7 mouse cellular contexts compared by ENCODE assay signal in the genomic region with DNA sequence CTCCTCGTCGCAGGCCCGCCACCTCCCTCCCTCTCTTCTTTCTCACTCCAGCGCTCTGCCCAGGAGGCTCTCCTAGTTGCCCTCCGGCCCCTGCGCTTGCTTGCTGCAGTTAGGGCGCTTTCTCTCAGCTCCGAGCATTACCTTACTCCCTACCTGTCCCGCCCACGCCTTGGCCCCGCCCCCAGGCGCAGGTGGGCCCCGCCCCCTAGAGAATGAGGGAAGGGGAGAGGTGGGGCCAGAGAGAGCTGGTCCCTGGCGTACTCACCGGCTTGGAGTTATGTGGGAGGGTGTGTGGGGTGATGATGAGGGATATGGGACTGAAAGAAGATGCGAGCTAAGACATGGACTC. TPM values are rescaled to one million over a fixed set of nuclear protein-coding genes. Genes with fewer than 3 reads are reported as not detected.
DNase-seq lines count a peak whose midpoint lies in the region; ATAC-seq and TF ChIP-seq lines count a peak whose summit lies in the region.

No protein-coding gene starts in this region.

- peak overlapping the region; percentile 49 for H3K9ac ChIP-seq in hindbrain, postnatal 0 days (replicated peaks; ENCODE audit: low read length)
- H3K9ac ChIP-seq in limb, embryonic 12.5 days (replicated peaks) = peak overlapping the region; percentile 63
- H3K9ac ChIP-seq in midbrain, embryonic 16.5 days (ENCODE audit: low read depth, low read length) = peak overlapping the region; percentile 69

- no peaks in the 10 kb centered on the region for H3K36me3 ChIP-seq in spleen, adult 2 months (ENCODE audit: control insufficient read depth, insufficient read depth, low read length)
- no peaks in the 10 kb centered on the region for H3K36me3 ChIP-seq in hindbrain, postnatal 0 days (ENCODE audit: insufficient read depth, low read length)
- no peaks in the 10 kb centered on the region for H3K36me3 ChIP-seq in limb, embryonic 12.5 days
- H3K36me3 ChIP-seq in midbrain, embryonic 16.5 days (ENCODE audit: control insufficient read depth, insufficient read depth, low read length) = no peaks in the 10 kb centered on the region

- H3K27me3 ChIP-seq in spleen, adult 2 months (ENCODE audit: control insufficient read depth, insufficient read depth, low read length) = peaks cover 14% of the 10 kb centered on the region
- 0 out of 2 replicates have a peak, but pooled peaks cover 8% of the 10 kb centered on the region for H3K27me3 ChIP-seq in hindbrain, postnatal 0 days (ENCODE audit: insufficient read depth, low read length)
- peaks cover 52% of the 10 kb centered on the region for H3K27me3 ChIP-seq in limb, embryonic 12.5 days
- H3K27me3 ChIP-seq in midbrain, embryonic 16.5 days (ENCODE audit: control insufficient read depth, insufficient read depth, low read depth, low read length) = peaks cover 10% of the 10 kb centered on the region

- no peak overlapping the region for H3K27ac ChIP-seq in spleen, adult 2 months (ENCODE audit: insufficient read depth, low read length)
- H3K27ac ChIP-seq in hindbrain, postnatal 0 days = no peak overlapping the region
- no peak overlapping the region for H3K27ac ChIP-seq in limb, embryonic 12.5 days
- no peak overlapping the region for H3K27ac ChIP-seq in midbrain, embryonic 16.5 days (ENCODE audit: low read length)

- TF ChIP-seq POLR2A in spleen, adult 2 months (IDR thresholded peaks at IDR 0.05; ENCODE audit: low read depth, low read length) = no peak

- no peaks in the 10 kb centered on the region for H3K9me3 ChIP-seq in hindbrain, postnatal 0 days (ENCODE audit: low read length)
- no peaks in the 10 kb centered on the region for H3K9me3 ChIP-seq in limb, embryonic 12.5 days
- H3K9me3 ChIP-seq in midbrain, embryonic 16.5 days (replicated peaks; ENCODE audit: control insufficient read depth, low read length, poor library complexity, severe bottlenecking) = no peaks in the 10 kb centered on the region

- no peak; the same call in 1 of the 2 replicates for ATAC-seq in hindbrain, postnatal 0 days
- ATAC-seq in limb, embryonic 12.5 days (ENCODE audit: insufficient number of reproducible peaks, insufficient read depth, low FRiP score, low TSS enrichment, low read depth) = peak; percentile 39; the same call in 1 of the 2 replicates
- peak; percentile 80 for ATAC-seq in midbrain, embryonic 16.5 days

- H3K4me2 ChIP-seq in hindbrain, postnatal 0 days (ENCODE audit: low read depth, low read length) = peak overlapping the region; percentile 99
- peak overlapping the region; percentile 95 for H3K4me2 ChIP-seq in limb, embryonic 12.5 days
- H3K4me2 ChIP-seq in midbrain, embryonic 16.5 days (ENCODE audit: low read length) = peak overlapping the region; percentile 94

- TF ChIP-seq CTCF in spleen, adult 2 months (IDR thresholded peaks at IDR 0.05; ENCODE audit: extremely low read depth, insufficient read depth, insufficient read length, insufficient replicate concordance) = no peak
- TF ChIP-seq CTCF in hindbrain, postnatal 0 days (IDR thresholded peaks at IDR 0.05; ENCODE audit: low read depth) = no peak

- WGBS in spleen, adult 2 months = 3% methylated on average over 16 of the region's 16 CpGs
- 1% methylated on average over 15 of the region's 16 CpGs for WGBS in hindbrain, postnatal 0 days
- WGBS in limb, embryonic 12.5 days = 1% methylated on average over 16 of the region's 16 CpGs
- under 1% methylated on average over 16 of the region's 16 CpGs for WGBS in midbrain, embryonic 16.5 days

- DNase-seq in spleen, adult 2 months (ENCODE audit: low read depth in 1 of 2, low spot score in 2 of 2) = peak in 1 of 2 experiments; percentile 6
- no peak for DNase-seq in spleen, adult 12 weeks (ENCODE audit: low spot score)
- DNase-seq in embryo, embryonic 9.5 days (ENCODE audit: extremely low spot score) = peak; percentile 51
- DNase-seq in hindbrain, postnatal 0 days (ENCODE audit: low spot score) = peak; percentile 36
- DNase-seq in thymus, postnatal 4 days = peak; percentile 61

- H3K4me1 ChIP-seq in spleen, adult 2 months (ENCODE audit: control insufficient read depth, insufficient read depth, insufficient read length) = peaks cover 9% of the 10 kb centered on the region
- peaks cover 6% of the 10 kb centered on the region; the same call in 1 of the 2 replicates for H3K4me1 ChIP-seq in hindbrain, postnatal 0 days (ENCODE audit: insufficient read depth, low read length)
- H3K4me1 ChIP-seq in limb, embryonic 12.5 days (replicated peaks) = no peaks in the 10 kb centered on the region
- peaks cover 5% of the 10 kb centered on the region for H3K4me1 ChIP-seq in midbrain, embryonic 16.5 days (ENCODE audit: control insufficient read depth, insufficient read depth, low read length)

- peak overlapping the region; percentile 39; the same call in 1 of the 2 replicates for H3K4me3 ChIP-seq in spleen, adult 2 months (ENCODE audit: extremely low read depth, insufficient read depth, insufficient read length)
- H3K4me3 ChIP-seq in hindbrain, postnatal 0 days (ENCODE audit: low read length) = peak overlapping the region; percentile 69
- peak overlapping the region; percentile 70 for H3K4me3 ChIP-seq in limb, embryonic 12.5 days (replicated peaks)
- H3K4me3 ChIP-seq in midbrain, embryonic 16.5 days (ENCODE audit: low read depth, low read length) = peak overlapping the region; percentile 75

RNA-seq across cellular contexts. Expression of a gene that starts 0.4 kb away (rescaled TPM):
- polyA plus RNA-seq in spleen, adult 2 months (2012; rRNA removed) = 0.09 and 0.12 TPM in 2 replicates
- total RNA-seq in hindbrain, postnatal 0 days (2014; rRNA removed) = 1.5 and 2.1 TPM in 2 replicates
- 0.26 and 0.31 TPM in 2 replicates for polyA plus RNA-seq in hindbrain, postnatal 0 days (2015; fragmentation: Nextera tagmentation; extraction: Ambion mirVana)
- 0.73 and 0.78 TPM in 2 replicates for polyA plus RNA-seq in limb, embryonic 12.5 days (2016; fragmentation: Nextera tagmentation; extraction: Ambion mirVana)
- polyA plus RNA-seq in midbrain, embryonic 16.5 days (2015; fragmentation: Nextera tagmentation; extraction: Ambion mirVana) = 0.11 TPM in 1 of 2 replicates, not detected in the other

RNA-seq across cellular contexts. Expression of a gene that starts 0.6 kb away (rescaled TPM):
- not detected in 2 replicates for polyA plus RNA-seq in spleen, adult 2 months (2012; rRNA removed)
- 0.52 TPM in 1 of 2 replicates, not detected in the other for total RNA-seq in hindbrain, postnatal 0 days (2014; rRNA removed)
- polyA plus RNA-seq in hindbrain, postnatal 0 days (2015; fragmentation: Nextera tagmentation; extraction: Ambion mirVana) = not detected in 2 replicates
- 0.29 and 0.35 TPM in 2 replicates for polyA plus RNA-seq in limb, embryonic 12.5 days (2016; fragmentation: Nextera tagmentation; extraction: Ambion mirVana)
- polyA plus RNA-seq in midbrain, embryonic 16.5 days (2015; fragmentation: Nextera tagmentation; extraction: Ambion mirVana) = not detected in 2 replicates
